Mouse (Mus musculus) midbrain, embryonic 15.5 days (tissue): ENCODE measurements at regions not wholly inside any gene's neighbourhood (a gene's known extent, or its start where the extent isn't known, plus 50 kb on each side); places are given as distances from the start of the nearest gene placed in this dataset.
"Not testable (repeated sequence)": the region's sequence is repeated elsewhere in the genome, so short reads cannot be mapped to it uniquely, and the experiment has no call there.

Source experiments
- ATAC-seq: fragments of 200-750 bp; cut with Nextera tagmentation; replicated peaks from 2 replicates; pipeline ENCODE4 v1.8.0; 2017; ENCODE audit warnings: moderate TSS enrichment
- H3K27ac ChIP-seq: fragments of 300-500 bp; sonication (generic); 2 replicates; pipeline ENCODE4 v1.5.1; 2015; ENCODE audit warnings: mild to moderate bottlenecking, inconsistent platforms
- H3K27me3 ChIP-seq: fragments of 300-500 bp; sonication (generic); replicated peaks from 2 replicates; pipeline ENCODE4 v1.6.1; 2015; ENCODE audit warnings: inconsistent platforms
- H3K36me3 ChIP-seq: fragments of 300-500 bp; sonication (generic); replicated peaks from 2 replicates; pipeline ENCODE4 v1.6.1; 2015; ENCODE audit warnings: inconsistent platforms
- H3K4me1 ChIP-seq: fragments of 300-500 bp; sonication (generic); 2 replicates; pipeline ENCODE4 v1.6.1; 2015; ENCODE audit warnings: inconsistent platforms
- H3K4me2 ChIP-seq: fragments of 300-500 bp; sonication (generic); 2 replicates; pipeline ENCODE4 v1.6.1; 2015; ENCODE audit warnings: inconsistent platforms, mild to moderate bottlenecking, moderate library complexity
- H3K4me3 ChIP-seq: fragments of 300-500 bp; sonication (generic); 2 replicates; pipeline ENCODE4 v1.5.1; 2015; ENCODE audit warnings: mild to moderate bottlenecking, inconsistent platforms
- H3K9ac ChIP-seq: fragments of 300-500 bp; sonication (generic); 2 replicates; pipeline ENCODE4 v1.6.1; 2015; ENCODE audit warnings: mild to moderate bottlenecking, inconsistent platforms
- H3K9me3 ChIP-seq: fragments of 300-500 bp; sonication (generic); 2 replicates; pipeline ENCODE4 v1.6.1; 2016; ENCODE audit warnings: inconsistent platforms
- WGBS: fragments of 180-500 bp; shearing (Covaris S2); methylation state at CpG from one replicate; pipeline ENCODE4 v1.1.7; 2015; ENCODE audit warnings: mixed read lengths; 5-methylcytosine and 5-hydroxymethylcytosine counted together

GRCm38 (mm10) chr9:9312274-9312673 is 73.4 kb upstream of the Arhgap42 start:
- Histone ChIP-seq H3K36me3 (no peaks in the 10 kb centered on the region), H3K27me3 (no peaks in the 10 kb centered on the region), H3K9ac (no peak overlapping the region), H3K4me3 (no peak overlapping the region), H3K27ac (no peak overlapping the region), H3K4me2 (no peak overlapping the region), H3K9me3 (no peaks in the 10 kb centered on the region), H3K4me1 (no peaks in the 10 kb centered on the region)
- no peak for ATAC-seq

- Histone ChIP-seq H3K4me3 (no peak overlapping the region), H3K9me3 (no peaks in the 10 kb centered on the region), H3K27ac (no peak overlapping the region), H3K4me1 (no peaks in the 10 kb centered on the region), H3K9ac (no peak overlapping the region), H3K27me3 (no peaks in the 10 kb centered on the region), H3K36me3 (no peaks in the 10 kb centered on the region), H3K4me2 (no peak overlapping the region)
- ATAC-seq, result no peak
- 54% methylated on average over 2 of the region's 2 CpGs for WGBS
These were observed 72.8 kb upstream of the Arhgap42 start for GRCm38 (mm10) chr9:9311627-9312265.

GRCm38 (mm10) chr9:9311040-9311583 is 72.2 kb upstream of the Arhgap42 start:
- H3K27ac ChIP-seq, H3K9ac ChIP-seq, ATAC-seq, H3K9me3 ChIP-seq, H3K36me3 ChIP-seq, H3K27me3 ChIP-seq, H3K4me2 ChIP-seq, H3K4me3 ChIP-seq, H3K4me1 ChIP-seq: not testable (repeated sequence)
- 81% methylated on average over 6 of the region's 6 CpGs for WGBS

GRCm38 (mm10) chr9:9290767-9291166 is 51.9 kb upstream of the Arhgap42 start:
- WGBS, result 76% methylated on average over 3 of the region's 3 CpGs
- no peaks in the 10 kb centered on the region for H3K9me3 ChIP-seq
- ATAC-seq, result no peak

GRCm38 (mm10) chr9:9289570-9289969 is 50.7 kb upstream of the Arhgap42 start:
- H3K36me3 ChIP-seq, result no peaks in the 10 kb centered on the region
- H3K4me2 ChIP-seq, result no peak overlapping the region
- no peak overlapping the region for H3K9ac ChIP-seq
- H3K27me3 ChIP-seq, result no peaks in the 10 kb centered on the region
- H3K27ac ChIP-seq, result no peak overlapping the region
- no peak overlapping the region for H3K4me3 ChIP-seq
- 65% methylated on average over 6 of the region's 6 CpGs for WGBS
- no peaks in the 10 kb centered on the region for H3K9me3 ChIP-seq
- no peaks in the 10 kb centered on the region for H3K4me1 ChIP-seq
- no peak for ATAC-seq

More at GRCm38 (mm10) chr9:9290767-9291166, 51.9 kb upstream of the Arhgap42 start:
- Histone ChIP-seq H3K4me2 (no peak overlapping the region), H3K4me1 (no peaks in the 10 kb centered on the region), H3K36me3 (no peaks in the 10 kb centered on the region), H3K9ac (no peak overlapping the region), H3K27me3 (no peaks in the 10 kb centered on the region), H3K27ac (no peak overlapping the region), H3K4me3 (no peak overlapping the region)
